Mouse (Mus musculus) left cerebral cortex, postnatal 36 days (tissue): ENCODE measurements around the gene Mast4. TPM values are rescaled to one million over a fixed set of nuclear protein-coding genes. Genes with fewer than 3 reads are reported as not detected.
A peak's percentile ranks its signal among the peaks of the same experiment; 100 is the strongest.

ENCODE experiments used
- DNase-seq, 2 experiments: peaks; one replicate each; pipeline ENCODE4 v3.0.0; 2021 to 2022; ENCODE audit warnings: low spot score in 2 of 2, mixed read lengths in 1 of 2
- intact Hi-C: fragments of 180-260 bp; cut with DNase I; formaldehyde crosslinking; loops from one replicate; pipeline ENCODE4 v1.15.1; 2025
- total RNA-seq, 2 experiments: library from RNA; stranded (reverse); gene quantifications; 2 replicates each; pipeline ENCODE4 v1.2.3; 2021

The Mast4 gene
- total RNA-seq, 2 experiments from 2014 or later, result 45.7 to 56.6 TPM

GRCm38 (mm10) chr13:102887534-102887933, 446.8 kb downstream of the Mast4 start:
- intact Hi-C loops, result no loop called here

GRCm38 (mm10) chr13:102886788-102887187, 447.5 kb downstream of the Mast4 start:
- intact Hi-C loops, result no loop called here
- DNase-seq, result no peak

More at GRCm38 (mm10) chr13:102887534-102887933, 446.8 kb downstream of the Mast4 start:
- no peak for DNase-seq

GRCm38 (mm10) chr13:102886147-102886546, 448.1 kb downstream of the Mast4 start:
- no peak for DNase-seq
- intact Hi-C loops, result no loop called here

GRCm38 (mm10) chr13:102880381-102881076, 453.8 kb downstream of the Mast4 start:
- intact Hi-C loops, result no loop called here
- no peak for DNase-seq

GRCm38 (mm10) chr13:102878631-102879030, 455.7 kb downstream of the Mast4 start:
- DNase-seq, result no peak
- intact Hi-C loops, result loop anchor here (5.0 kb wide), 1 partner anchor 64 kb away; no protein-coding TSS in a partner anchor

- DNase-seq, result no peak
- intact Hi-C loops, result loop anchor here (5.0 kb wide), 1 partner anchor 64 kb away; no protein-coding TSS in a partner anchor
Measured at GRCm38 (mm10) chr13:102877766-102878325, 456.5 kb downstream of the Mast4 start.

- intact Hi-C loops, result loop anchor here (5.0 kb wide), 1 partner anchor 65 kb away; no protein-coding TSS in a partner anchor
- DNase-seq, result peak; percentile 54 to 66
Measured at GRCm38 (mm10) chr13:102877154-102877553, 457.1 kb downstream of the Mast4 start.

- DNase-seq, result no peak
- intact Hi-C loops, result loop anchor here (5.0 kb wide), 1 partner anchor 67 kb away; no protein-coding TSS in a partner anchor
Measured at GRCm38 (mm10) chr13:102875520-102875919, 458.8 kb downstream of the Mast4 start.

- intact Hi-C loops, result loop anchor here (5.0 kb wide), 1 partner anchor 67 kb away; no protein-coding TSS in a partner anchor
Measured at GRCm38 (mm10) chr13:102875144-102875476, 459.2 kb downstream of the Mast4 start.

GRCm38 (mm10) chr13:102874465-102875143, 459.7 kb downstream of the Mast4 start:
- peak; percentile 41 to 46 for DNase-seq
- intact Hi-C loops, result loop anchor here (5.0 kb wide), 1 partner anchor 68 kb away; no protein-coding TSS in a partner anchor

More at GRCm38 (mm10) chr13:102875144-102875476, 459.2 kb downstream of the Mast4 start:
- DNase-seq, result no peak

GRCm38 (mm10) chr13:102873412-102874016, 460.8 kb downstream of the Mast4 start:
- intact Hi-C loops, result no loop called here
- no peak for DNase-seq

GRCm38 (mm10) chr13:102871380-102872104, 462.8 kb downstream of the Mast4 start:
- no peak for DNase-seq
- intact Hi-C loops, result no loop called here

GRCm38 (mm10) chr13:102869541-102869940, 464.8 kb downstream of the Mast4 start:
- intact Hi-C loops, result no loop called here

GRCm38 (mm10) chr13:102866816-102867215, 467.5 kb downstream of the Mast4 start:
- intact Hi-C loops, result no loop called here
- DNase-seq, result no peak

More at GRCm38 (mm10) chr13:102869541-102869940, 464.8 kb downstream of the Mast4 start:
- DNase-seq, result no peak

GRCm38 (mm10) chr13:102865971-102866724, 468.1 kb downstream of the Mast4 start:
- intact Hi-C loops, result no loop called here
- DNase-seq, result no peak

GRCm38 (mm10) chr13:102865494-102865893, 468.8 kb downstream of the Mast4 start:
- DNase-seq, result no peak
- intact Hi-C loops, result no loop called here

GRCm38 (mm10) chr13:102864840-102865239, 469.5 kb downstream of the Mast4 start:
- DNase-seq, result no peak
- intact Hi-C loops, result no loop called here

- no peak for DNase-seq
Measured at GRCm38 (mm10) chr13:102864079-102864478, 470.2 kb downstream of the Mast4 start.

GRCm38 (mm10) chr13:102862981-102863380, 471.3 kb downstream of the Mast4 start:
- intact Hi-C loops, result no loop called here
- no peak for DNase-seq

More at GRCm38 (mm10) chr13:102864079-102864478, 470.2 kb downstream of the Mast4 start:
- intact Hi-C loops, result no loop called here
